Mouse (Mus musculus): ENCODE measurements at regions not wholly inside any gene's neighbourhood (a gene's known extent, or its start where the extent isn't known, plus 50 kb on each side); places are given as distances from the start of the nearest gene placed in this dataset.

DNA sequence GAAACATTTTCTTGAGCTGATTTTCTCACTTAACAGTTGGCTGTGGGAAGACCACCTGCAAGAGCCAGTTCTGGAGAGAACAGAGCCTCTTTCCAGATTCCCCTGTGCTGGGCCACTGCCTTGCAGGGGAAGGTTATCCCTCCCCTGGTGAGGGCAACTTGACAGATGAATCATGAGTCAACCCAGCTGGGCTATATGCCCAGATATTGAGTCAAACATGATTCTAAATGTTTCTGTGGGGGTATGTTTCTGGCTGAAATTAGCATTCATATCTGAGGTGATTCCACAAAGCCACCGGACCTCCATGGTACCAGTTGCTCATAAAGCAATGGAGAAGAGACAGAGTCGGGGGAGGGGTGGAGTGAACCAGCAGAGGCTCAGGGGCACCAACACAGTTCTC lies 97.8 kb upstream of the Zdhhc25 start:
- 76% methylated on average over 2 of the region's 2 CpGs for WGBS
- no peak overlapping the region for H3K27ac ChIP-seq
- no peak for DNase-seq

DNA sequence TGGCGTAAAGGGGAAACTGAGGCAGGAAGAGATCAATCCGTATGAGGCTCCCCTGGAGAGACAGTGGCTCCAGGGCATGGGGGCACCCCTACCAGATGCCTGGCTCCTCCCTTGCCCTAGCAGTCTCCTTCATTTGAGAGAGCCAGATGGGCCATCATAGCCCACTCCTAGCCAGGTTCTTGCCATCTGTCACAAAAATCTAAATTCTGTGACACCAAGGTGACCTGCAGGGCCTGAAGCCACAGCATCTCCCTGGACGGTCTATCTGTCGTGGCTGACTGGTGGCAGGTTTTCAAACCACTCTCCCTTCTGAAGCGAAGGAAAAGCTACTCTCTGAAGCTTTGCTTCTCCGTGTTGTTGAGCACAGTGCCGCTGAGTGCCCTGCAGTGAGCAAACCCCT lies 96.2 kb upstream of the Zdhhc25 start:
- no peaks in the 10 kb centered on the region for H3K79me2 ChIP-seq (replicated peaks; ENCODE audit: control insufficient read depth, insufficient read depth, low read length)
- H3K9ac ChIP-seq (ENCODE audit: low read depth, low read length), result no peak overlapping the region
- no peak overlapping the region for H3K4me3 ChIP-seq
- intact Hi-C loops (cut with DNase I), result no loop called here
- no peak overlapping the region for H3K27ac ChIP-seq
- no peaks in the 10 kb centered on the region for H3K36me3 ChIP-seq (ENCODE audit: control insufficient read depth, insufficient read depth, low read length)
- DNase-seq, result peak in 1 of 2 experiments; percentile 9
- no peaks in the 10 kb centered on the region for H3K4me1 ChIP-seq (ENCODE audit: control insufficient read depth, insufficient read depth, low read length)
- 78% methylated on average over 7 of the region's 7 CpGs for WGBS
- H3K27me3 ChIP-seq (ENCODE audit: control insufficient read depth, insufficient read depth, low read length), result no peaks in the 10 kb centered on the region
- TF ChIP-seq CTCF (IDR thresholded peaks at IDR 0.05), result no peak
- TF ChIP-seq POLR2A (IDR thresholded peaks at IDR 0.05; ENCODE audit: insufficient read depth, low read depth, low read length), result no peak
- TF ChIP-seq EP300 (IDR thresholded peaks at IDR 0.05; ENCODE audit: insufficient read depth, low read depth, low read length), result no peak

More for the DNA sequence above, 97.8 kb upstream of the Zdhhc25 start:
- intact Hi-C loops (cut with DNase I), result no loop called here
- no peaks in the 10 kb centered on the region for H3K79me2 ChIP-seq (replicated peaks; ENCODE audit: control insufficient read depth, insufficient read depth, low read length)
- H3K4me1 ChIP-seq (ENCODE audit: control insufficient read depth, insufficient read depth, low read length), result no peaks in the 10 kb centered on the region
- no peak overlapping the region for H3K4me3 ChIP-seq
- TF ChIP-seq POLR2A (IDR thresholded peaks at IDR 0.05; ENCODE audit: insufficient read depth, low read depth, low read length) (no peak), CTCF (IDR thresholded peaks at IDR 0.05) (no peak), EP300 (IDR thresholded peaks at IDR 0.05; ENCODE audit: insufficient read depth, low read depth, low read length) (no peak)
- no peak overlapping the region for H3K9ac ChIP-seq (ENCODE audit: low read depth, low read length)
- no peaks in the 10 kb centered on the region for H3K36me3 ChIP-seq (ENCODE audit: control insufficient read depth, insufficient read depth, low read length)
- H3K27me3 ChIP-seq (ENCODE audit: control insufficient read depth, insufficient read depth, low read length), result no peaks in the 10 kb centered on the region

DNA sequence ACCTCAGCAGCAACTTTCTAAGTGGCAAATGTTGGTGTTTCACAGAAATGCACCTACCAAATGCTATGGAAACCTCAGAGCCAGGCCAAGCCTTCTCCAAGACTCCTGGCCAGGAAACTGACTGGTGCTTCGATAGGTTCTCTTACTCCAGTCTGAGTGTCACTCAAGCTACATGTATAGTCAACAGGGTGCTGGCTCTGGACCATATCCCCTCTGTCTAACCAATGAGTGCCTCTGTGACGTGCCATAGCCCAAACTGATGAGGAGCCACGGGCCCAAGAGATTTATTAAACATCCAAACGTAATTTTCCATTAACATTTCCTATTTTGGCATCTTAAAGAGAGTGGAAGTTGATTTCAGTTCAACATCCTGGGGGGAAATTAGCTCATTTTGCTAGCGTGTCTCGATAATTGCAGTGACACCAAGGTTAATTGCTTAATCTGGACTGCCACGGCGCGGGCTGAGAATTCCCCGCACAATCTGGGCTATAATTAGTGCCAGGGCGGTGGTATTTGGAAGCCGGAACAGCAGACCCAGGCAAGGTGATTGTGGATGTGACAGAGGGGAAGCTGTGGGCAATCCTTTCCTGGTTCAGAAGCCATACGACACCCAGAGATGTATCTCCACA lies 94.5 kb upstream of the Zdhhc25 start:
- no peaks in the 10 kb centered on the region for H3K4me1 ChIP-seq (ENCODE audit: control insufficient read depth, insufficient read depth, low read length)
- no peaks in the 10 kb centered on the region for H3K36me3 ChIP-seq (ENCODE audit: control insufficient read depth, insufficient read depth, low read length)
- WGBS, result 46% methylated on average over 13 of the region's 13 CpGs
- no peaks in the 10 kb centered on the region for H3K79me2 ChIP-seq (replicated peaks; ENCODE audit: control insufficient read depth, insufficient read depth, low read length)
- H3K27me3 ChIP-seq (ENCODE audit: control insufficient read depth, insufficient read depth, low read length), result no peaks in the 10 kb centered on the region
- no peak overlapping the region for H3K4me3 ChIP-seq
- H3K27ac ChIP-seq, result no peak overlapping the region
- no peak overlapping the region for H3K9ac ChIP-seq (ENCODE audit: low read depth, low read length)
- no peak for DNase-seq
- no peak for TF ChIP-seq POLR2A (IDR thresholded peaks at IDR 0.05; ENCODE audit: insufficient read depth, low read depth, low read length)
- no peak for TF ChIP-seq CTCF (IDR thresholded peaks at IDR 0.05)
- no peak for TF ChIP-seq EP300 (IDR thresholded peaks at IDR 0.05; ENCODE audit: insufficient read depth, low read depth, low read length)
- intact Hi-C loops (cut with DNase I), result no loop called here

DNA sequence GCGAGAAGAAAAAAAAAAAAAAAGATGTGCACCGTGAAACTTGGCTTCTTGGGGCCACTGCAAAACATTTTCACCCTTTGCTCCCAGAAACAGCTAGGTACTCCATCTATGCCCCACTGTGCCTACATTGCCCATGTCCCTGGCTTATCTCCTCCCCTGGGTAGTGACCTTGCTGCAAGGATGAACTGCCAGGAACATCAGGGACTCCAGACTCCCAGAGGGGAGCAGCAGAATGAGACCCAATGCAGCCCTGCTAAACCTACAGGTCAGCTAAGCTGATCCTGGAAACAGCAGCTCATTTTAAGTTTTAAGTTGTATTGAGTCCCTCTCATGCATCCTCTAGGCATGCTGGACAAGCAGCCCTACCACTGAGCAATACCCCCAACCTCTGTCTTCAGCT lies 92.2 kb upstream of the Zdhhc25 start:
- Histone ChIP-seq H3K4me3 (no peak overlapping the region), H3K36me3 (ENCODE audit: control insufficient read depth, insufficient read depth, low read length) (no peaks in the 10 kb centered on the region), H3K27ac (no peak overlapping the region), H3K9ac (ENCODE audit: low read depth, low read length) (no peak overlapping the region), H3K4me1 (ENCODE audit: control insufficient read depth, insufficient read depth, low read length) (no peaks in the 10 kb centered on the region), H3K27me3 (ENCODE audit: control insufficient read depth, insufficient read depth, low read length) (no peaks in the 10 kb centered on the region), H3K79me2 (replicated peaks; ENCODE audit: control insufficient read depth, insufficient read depth, low read length) (no peaks in the 10 kb centered on the region)
- intact Hi-C loops (cut with DNase I), result no loop called here
- no peak for TF ChIP-seq EP300 (IDR thresholded peaks at IDR 0.05; ENCODE audit: insufficient read depth, low read depth, low read length)
- no peak for TF ChIP-seq POLR2A (IDR thresholded peaks at IDR 0.05; ENCODE audit: insufficient read depth, low read depth, low read length)
- TF ChIP-seq CTCF (IDR thresholded peaks at IDR 0.05), result no peak
- 31% methylated on average over 2 of the region's 2 CpGs for WGBS
- peak in 1 of 2 experiments; percentile 5 for DNase-seq

DNA sequence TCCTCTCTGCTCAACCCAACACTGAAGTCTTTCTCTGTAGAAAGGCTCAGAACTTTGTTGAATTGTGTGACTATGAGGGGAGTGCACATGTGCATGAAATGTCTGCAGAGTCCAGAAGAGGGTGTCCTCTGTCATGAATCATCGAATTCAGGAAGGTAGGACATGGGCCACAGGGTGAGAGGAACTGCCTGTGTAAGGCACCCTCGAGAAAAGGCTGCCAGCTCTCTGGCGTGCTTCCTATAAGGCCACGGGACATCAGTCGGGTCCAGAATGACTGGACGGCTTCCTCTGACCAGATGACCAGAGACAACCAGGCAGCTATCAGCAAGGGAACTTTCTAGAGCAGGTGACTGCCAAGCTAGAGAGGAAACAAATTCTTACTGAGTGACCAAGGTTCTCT lies 91.1 kb upstream of the Zdhhc25 start:
- H3K27me3 ChIP-seq (ENCODE audit: control insufficient read depth, insufficient read depth, low read length), result no peaks in the 10 kb centered on the region
- TF ChIP-seq POLR2A (IDR thresholded peaks at IDR 0.05; ENCODE audit: insufficient read depth, low read depth, low read length) (no peak), CTCF (IDR thresholded peaks at IDR 0.05) (no peak), EP300 (IDR thresholded peaks at IDR 0.05; ENCODE audit: insufficient read depth, low read depth, low read length) (no peak)
- H3K27ac ChIP-seq, result no peak overlapping the region
- H3K4me3 ChIP-seq, result no peak overlapping the region
- H3K36me3 ChIP-seq (ENCODE audit: control insufficient read depth, insufficient read depth, low read length), result no peaks in the 10 kb centered on the region
- no peak overlapping the region for H3K9ac ChIP-seq (ENCODE audit: low read depth, low read length)
- H3K79me2 ChIP-seq (replicated peaks; ENCODE audit: control insufficient read depth, insufficient read depth, low read length), result no peaks in the 10 kb centered on the region
- no peaks in the 10 kb centered on the region for H3K4me1 ChIP-seq (ENCODE audit: control insufficient read depth, insufficient read depth, low read length)
- intact Hi-C loops (cut with DNase I), result no loop called here
- DNase-seq, result peak in 1 of 2 experiments; percentile 7
- WGBS, result 65% methylated on average over 6 of the region's 6 CpGs

DNA sequence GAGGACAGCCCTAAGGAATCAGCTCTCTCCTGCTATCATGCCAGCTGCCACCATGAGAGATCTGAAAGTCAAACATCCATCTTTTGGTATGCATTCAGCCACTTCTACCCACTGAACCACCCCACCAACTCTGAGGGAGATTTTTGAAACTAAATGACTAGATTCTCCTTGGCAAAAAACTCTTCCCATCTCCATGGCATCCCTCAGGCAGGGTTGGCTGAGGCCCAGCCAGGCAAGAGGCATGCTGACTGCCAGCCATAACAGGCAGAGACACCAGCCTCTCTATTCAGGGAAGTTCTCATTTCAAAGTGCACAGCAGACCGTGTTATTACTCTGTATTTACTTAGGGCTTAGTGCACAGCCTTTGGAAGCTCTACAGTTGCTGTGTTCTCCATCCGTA lies 90.5 kb upstream of the Zdhhc25 start:
- Histone ChIP-seq H3K36me3 (ENCODE audit: control insufficient read depth, insufficient read depth, low read length) (no peaks in the 10 kb centered on the region), H3K27ac (no peak overlapping the region), H3K4me3 (no peak overlapping the region), H3K4me1 (ENCODE audit: control insufficient read depth, insufficient read depth, low read length) (no peaks in the 10 kb centered on the region), H3K79me2 (replicated peaks; ENCODE audit: control insufficient read depth, insufficient read depth, low read length) (no peaks in the 10 kb centered on the region), H3K9ac (ENCODE audit: low read depth, low read length) (no peak overlapping the region), H3K27me3 (ENCODE audit: control insufficient read depth, insufficient read depth, low read length) (no peaks in the 10 kb centered on the region)
- intact Hi-C loops (cut with DNase I), result no loop called here
- 75% methylated on average over 2 of the region's 2 CpGs for WGBS
- TF ChIP-seq POLR2A (IDR thresholded peaks at IDR 0.05; ENCODE audit: insufficient read depth, low read depth, low read length), result no peak
- TF ChIP-seq CTCF (IDR thresholded peaks at IDR 0.05), result no peak
- no peak for TF ChIP-seq EP300 (IDR thresholded peaks at IDR 0.05; ENCODE audit: insufficient read depth, low read depth, low read length)
- DNase-seq, result peak in 1 of 2 experiments; percentile 1

Measured in heart, adult 2 months (tissue).